Mouse (Mus musculus): ENCODE measurements around the gene Accsl. TPM values are rescaled to one million over a fixed set of nuclear protein-coding genes. Genes with fewer than 3 reads are reported as not detected.

Accsl gene
- polyA plus RNA-seq, 1 experiment from 2014 or later, result not detected

DNA sequence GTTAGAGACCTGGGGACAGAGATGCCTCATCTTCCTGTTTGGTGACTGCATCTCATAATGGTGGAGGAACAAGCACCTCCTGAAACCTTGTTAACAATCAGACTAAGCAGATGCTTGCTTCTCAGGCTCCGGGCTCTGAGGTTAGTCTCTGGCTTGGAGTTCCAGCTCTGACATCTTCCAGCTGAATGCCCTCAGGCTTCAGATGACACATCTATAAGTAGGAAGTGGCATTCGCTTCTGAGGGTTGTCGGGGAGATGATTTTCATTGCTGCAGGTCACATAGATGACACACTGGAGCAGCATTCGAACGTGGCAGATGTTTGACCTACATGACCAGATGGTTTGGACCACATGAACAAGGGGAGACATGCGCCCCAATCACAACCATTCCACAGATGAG, 19.4 kb upstream of the Accsl start:
- WGBS, result 67% methylated on average over 6 of the region's 6 CpGs
- Histone ChIP-seq H3K27ac (ENCODE audit: low read length) (no peak overlapping the region), H3K4me3 (ENCODE audit: low read depth, low read length) (no peak overlapping the region), H3K9me3 (ENCODE audit: low read length) (no peaks in the 10 kb centered on the region), H3K36me3 (ENCODE audit: insufficient read depth, low read length) (no peaks in the 10 kb centered on the region), H3K9ac (replicated peaks; ENCODE audit: low read depth) (no peak overlapping the region), H3K4me1 (ENCODE audit: insufficient read depth, low read depth, low read length) (peaks cover 3% of the 10 kb centered on the region; the same call in 1 of the 2 replicates), H3K27me3 (replicated peaks; ENCODE audit: insufficient read depth, low read length) (no peaks in the 10 kb centered on the region), H3K4me2 (replicated peaks; ENCODE audit: low read depth, low read length) (no peak overlapping the region)
- no peak for TF ChIP-seq CTCF (IDR thresholded peaks at IDR 0.05)
- DNase-seq (ENCODE audit: low spot score) (no peak), ATAC-seq (no peak)

DNA sequence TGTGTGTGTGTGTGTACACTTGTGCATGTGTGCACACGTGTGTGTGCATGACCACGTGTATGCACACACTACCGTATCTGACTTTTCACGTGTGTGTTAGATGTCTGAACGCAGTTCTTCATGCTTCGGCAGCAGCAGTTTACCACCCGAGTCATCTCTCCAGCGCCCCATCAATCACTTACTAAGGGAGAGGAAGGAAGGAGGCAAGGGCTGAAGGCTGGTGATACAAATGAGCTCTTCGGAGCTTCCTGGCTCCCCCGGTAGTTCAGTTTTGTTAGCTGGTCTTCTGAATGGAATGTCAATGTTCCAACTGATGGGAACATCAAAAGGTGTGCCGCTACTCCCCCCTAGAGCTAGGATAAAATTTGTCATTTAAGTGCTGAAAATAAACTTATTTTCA, 18.3 kb upstream of the Accsl start:
- Histone ChIP-seq H3K9me3 (ENCODE audit: low read length) (no peaks in the 10 kb centered on the region), H3K4me2 (replicated peaks; ENCODE audit: low read depth, low read length) (no peak overlapping the region), H3K9ac (replicated peaks; ENCODE audit: low read depth) (no peak overlapping the region), H3K4me1 (ENCODE audit: insufficient read depth, low read depth, low read length) (peaks cover 3% of the 10 kb centered on the region; the same call in 1 of the 2 replicates), H3K36me3 (ENCODE audit: insufficient read depth, low read length) (no peaks in the 10 kb centered on the region), H3K27me3 (replicated peaks; ENCODE audit: insufficient read depth, low read length) (no peaks in the 10 kb centered on the region), H3K27ac (ENCODE audit: low read length) (no peak overlapping the region), H3K4me3 (ENCODE audit: low read depth, low read length) (no peak overlapping the region)
- TF ChIP-seq EP300 (IDR thresholded peaks at IDR 0.05), result no peak; the same call in 1 of the 2 replicates
- TF ChIP-seq CTCF (IDR thresholded peaks at IDR 0.05), result no peak
- DNase-seq (ENCODE audit: low spot score), result peak; percentile 52
- no peak for ATAC-seq
- WGBS, result 31% methylated on average over 11 of the region's 11 CpGs

DNA sequence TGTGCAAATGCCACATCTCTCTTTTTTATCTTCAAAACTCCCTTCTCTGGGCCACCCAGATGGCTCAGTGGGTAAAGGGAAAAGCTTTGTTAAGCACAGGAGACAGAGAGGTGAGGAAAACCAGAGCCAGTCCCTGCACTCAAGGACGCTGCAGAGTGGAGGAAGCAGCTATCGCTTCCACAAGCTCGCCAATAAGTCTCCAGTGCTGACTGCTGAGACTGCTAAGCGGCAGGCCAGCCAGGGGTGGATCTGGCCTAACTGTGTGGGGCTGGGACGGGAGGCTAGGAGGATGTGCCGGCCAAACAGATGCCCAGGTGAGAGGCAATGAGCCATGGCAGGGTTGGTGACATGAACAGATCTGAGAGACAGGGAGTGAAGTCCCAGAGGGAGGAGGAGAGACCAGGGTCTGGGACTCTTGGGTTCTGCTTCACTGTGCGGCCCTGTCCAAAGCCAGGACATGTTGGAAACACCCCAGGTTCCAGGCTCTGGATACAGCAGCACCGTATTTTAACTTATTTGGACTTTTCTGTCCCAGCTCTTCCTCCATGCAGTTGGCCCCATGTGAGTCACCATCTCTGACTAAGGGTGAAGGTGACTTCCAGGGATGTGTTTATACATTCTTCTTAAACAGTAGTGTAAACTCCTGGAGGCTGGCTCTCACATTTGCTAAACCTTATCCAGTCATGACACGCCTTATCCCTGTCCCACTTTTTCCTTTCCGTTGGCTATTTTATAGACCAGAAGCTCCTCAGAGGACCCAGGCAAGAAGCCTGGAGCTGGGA, 17.2 kb upstream of the Accsl start:
- WGBS, result 44% methylated on average over 10 of the region's 10 CpGs
- Histone ChIP-seq H3K4me1 (ENCODE audit: insufficient read depth, low read depth, low read length) (peaks cover 3% of the 10 kb centered on the region; the same call in 1 of the 2 replicates), H3K9ac (replicated peaks; ENCODE audit: low read depth) (no peak overlapping the region), H3K4me3 (ENCODE audit: low read depth, low read length) (no peak overlapping the region), H3K9me3 (ENCODE audit: low read length) (no peaks in the 10 kb centered on the region), H3K36me3 (ENCODE audit: insufficient read depth, low read length) (no peaks in the 10 kb centered on the region), H3K27me3 (replicated peaks; ENCODE audit: insufficient read depth, low read length) (no peaks in the 10 kb centered on the region), H3K27ac (ENCODE audit: low read length) (no peak overlapping the region), H3K4me2 (replicated peaks; ENCODE audit: low read depth, low read length) (no peak overlapping the region)
- ATAC-seq (peak; percentile 46; the same call in 1 of the 2 replicates), DNase-seq (ENCODE audit: low spot score) (no peak)
- TF ChIP-seq EP300 (IDR thresholded peaks at IDR 0.05) (no peak), CTCF (IDR thresholded peaks at IDR 0.05) (no peak)

DNA sequence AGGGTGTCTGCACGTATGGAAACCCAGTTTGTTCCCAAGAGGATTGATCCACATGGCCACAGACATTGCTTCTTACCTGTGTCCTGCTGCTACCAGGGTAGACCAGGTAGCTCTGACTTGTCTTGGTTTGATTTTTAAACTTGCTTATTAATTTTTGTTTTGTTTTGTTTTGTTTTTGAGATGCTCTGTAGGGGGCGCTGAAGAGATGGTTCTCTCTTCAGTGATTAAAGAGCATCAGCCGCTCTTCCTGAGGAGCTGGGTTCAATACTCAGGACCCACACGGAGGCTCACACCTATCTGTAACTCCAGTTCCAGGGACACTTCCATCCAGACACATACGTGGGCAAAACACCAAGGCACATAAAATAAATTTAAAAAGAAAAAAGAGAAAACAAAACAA, 14.1 kb upstream of the Accsl start:
- no peaks in the 10 kb centered on the region for H3K36me3 ChIP-seq (ENCODE audit: insufficient read depth, low read length)
- H3K9me3 ChIP-seq (ENCODE audit: low read length), result no peaks in the 10 kb centered on the region
- H3K27me3 ChIP-seq (replicated peaks; ENCODE audit: insufficient read depth, low read length), result no peaks in the 10 kb centered on the region
- H3K4me1 ChIP-seq (ENCODE audit: insufficient read depth, low read depth, low read length), result peaks cover 8% of the 10 kb centered on the region; the same call in 1 of the 2 replicates
- DNase-seq (ENCODE audit: low spot score) (no peak), ATAC-seq (no peak)
- H3K4me3 ChIP-seq (ENCODE audit: low read depth, low read length), result no peak overlapping the region
- TF ChIP-seq EP300 (IDR thresholded peaks at IDR 0.05) (no peak), CTCF (IDR thresholded peaks at IDR 0.05) (peak; percentile 29; the same call in 1 of the 2 replicates)
- 60% methylated on average over 5 of the region's 5 CpGs for WGBS
- H3K4me2 ChIP-seq (replicated peaks; ENCODE audit: low read depth, low read length), result no peak overlapping the region
- no peak overlapping the region for H3K27ac ChIP-seq (ENCODE audit: low read length)
- H3K9ac ChIP-seq (replicated peaks; ENCODE audit: low read depth), result no peak overlapping the region

DNA sequence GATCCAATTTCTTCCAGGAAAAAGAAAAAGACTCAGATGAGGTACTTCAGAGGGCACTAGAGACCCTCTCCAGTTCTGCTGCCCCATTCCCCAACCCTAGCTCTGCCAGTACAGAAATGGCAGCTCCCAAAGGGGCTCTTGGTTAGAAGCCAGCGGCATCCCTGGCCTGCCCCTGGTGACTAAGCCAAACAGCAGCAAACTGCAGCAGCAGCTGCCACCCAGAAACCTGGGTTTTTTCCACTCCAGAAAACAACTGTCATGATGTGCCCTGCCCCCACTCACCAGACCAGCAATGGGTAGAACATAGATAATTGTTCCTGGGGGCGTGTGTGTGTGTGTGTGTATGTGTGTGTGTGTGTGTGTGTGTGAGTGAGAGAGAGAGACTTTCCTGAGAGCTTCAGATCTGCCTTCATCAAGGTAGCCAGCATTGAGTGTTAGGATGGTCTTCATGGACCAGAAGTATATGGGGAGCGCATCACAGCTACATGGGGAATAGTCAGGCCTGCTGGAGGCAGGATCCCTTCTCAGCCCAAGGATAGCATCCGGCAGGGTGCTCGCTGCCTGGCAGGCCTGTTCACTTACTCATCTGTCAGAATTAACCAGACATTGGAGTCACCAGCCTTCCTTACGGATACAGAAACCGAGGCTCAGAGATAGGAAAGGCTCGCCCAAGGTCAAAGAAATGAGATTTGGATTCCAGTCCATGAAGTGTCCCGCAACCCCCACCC, 12.8 kb upstream of the Accsl start:
- Histone ChIP-seq H3K4me1 (ENCODE audit: insufficient read depth, low read depth, low read length) (peaks cover 5% of the 10 kb centered on the region; the same call in 1 of the 2 replicates), H3K27me3 (replicated peaks; ENCODE audit: insufficient read depth, low read length) (no peaks in the 10 kb centered on the region), H3K4me3 (ENCODE audit: low read depth, low read length) (no peak overlapping the region), H3K9me3 (ENCODE audit: low read length) (no peaks in the 10 kb centered on the region), H3K27ac (ENCODE audit: low read length) (no peak overlapping the region), H3K4me2 (replicated peaks; ENCODE audit: low read depth, low read length) (no peak overlapping the region), H3K36me3 (ENCODE audit: insufficient read depth, low read length) (no peaks in the 10 kb centered on the region), H3K9ac (replicated peaks; ENCODE audit: low read depth) (no peak overlapping the region)
- TF ChIP-seq EP300 (IDR thresholded peaks at IDR 0.05) (no peak), CTCF (IDR thresholded peaks at IDR 0.05) (no peak)
- ATAC-seq, result no peak
- DNase-seq (ENCODE audit: low spot score), result no peak
- WGBS, result 84% methylated on average over 9 of the region's 9 CpGs

DNA sequence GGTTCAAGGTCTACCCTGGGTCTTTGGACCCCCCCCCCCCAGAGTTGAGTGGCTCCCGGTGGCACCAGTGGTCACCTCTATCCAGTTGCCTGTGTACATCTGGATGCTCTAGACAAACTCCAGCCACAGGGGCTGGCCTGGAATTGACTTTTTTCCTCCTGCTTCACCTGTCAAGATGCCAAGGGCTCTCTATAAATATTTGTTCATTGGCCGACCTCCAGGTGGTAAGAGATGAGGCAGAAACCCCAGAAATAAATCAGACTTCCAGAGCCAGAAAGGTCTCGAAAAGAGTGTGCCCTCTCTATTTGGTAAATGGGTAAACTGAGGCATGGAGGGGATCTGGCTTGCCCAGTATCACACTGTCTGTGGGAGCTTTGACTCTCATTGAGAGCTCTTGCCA, 12.0 kb upstream of the Accsl start:
- no peaks in the 10 kb centered on the region for H3K27me3 ChIP-seq (replicated peaks; ENCODE audit: insufficient read depth, low read length)
- H3K4me2 ChIP-seq (replicated peaks; ENCODE audit: low read depth, low read length), result no peak overlapping the region
- TF ChIP-seq CTCF (IDR thresholded peaks at IDR 0.05) (no peak), EP300 (IDR thresholded peaks at IDR 0.05) (no peak)
- H3K9ac ChIP-seq (replicated peaks; ENCODE audit: low read depth), result no peak overlapping the region
- H3K36me3 ChIP-seq (ENCODE audit: insufficient read depth, low read length), result no peaks in the 10 kb centered on the region
- no peak overlapping the region for H3K27ac ChIP-seq (ENCODE audit: low read length)
- H3K9me3 ChIP-seq (ENCODE audit: low read length), result no peaks in the 10 kb centered on the region
- WGBS, result 25% methylated on average over 3 of the region's 3 CpGs
- DNase-seq (ENCODE audit: low spot score) (no peak), ATAC-seq (no peak)
- peaks cover 5% of the 10 kb centered on the region; the same call in 1 of the 2 replicates for H3K4me1 ChIP-seq (ENCODE audit: insufficient read depth, low read depth, low read length)
- no peak overlapping the region for H3K4me3 ChIP-seq (ENCODE audit: low read depth, low read length)

All from lung, postnatal 0 days (tissue).